Mouse (Mus musculus): ENCODE measurements around the gene Hddc3. TPM values are rescaled to one million over a fixed set of nuclear protein-coding genes. Genes with fewer than 3 reads are reported as not detected.

The Hddc3 gene
- polyA plus RNA-seq, 1 experiment from 2014 or later = 8.6 TPM

- Histone ChIP-seq H3K36me3 (ENCODE audit: control insufficient read depth, insufficient read depth, low read length) (peaks cover 4% of the 10 kb centered on the region; the same call in 1 of the 2 replicates), H3K9me3 (ENCODE audit: control insufficient read depth, low read length) (no peaks in the 10 kb centered on the region), H3K4me1 (replicated peaks; ENCODE audit: control insufficient read depth, insufficient read depth) (no peaks in the 10 kb centered on the region), H3K27me3 (ENCODE audit: control insufficient read depth, insufficient read depth, low read length) (no peaks in the 10 kb centered on the region), H3K4me3 (ENCODE audit: low read depth, low read length) (no peak overlapping the region), H3K27ac (replicated peaks) (no peak overlapping the region), H3K4me2 (replicated peaks; ENCODE audit: low read depth) (no peak overlapping the region), H3K9ac (ENCODE audit: low read length) (no peak overlapping the region)
- 70% methylated on average over 3 of the region's 3 CpGs for WGBS
- ATAC-seq (ENCODE audit: low FRiP score, low TSS enrichment) (no peak), DNase-seq (ENCODE audit: low spot score) (no peak)
- TF ChIP-seq CTCF (IDR thresholded peaks at IDR 0.05; ENCODE audit: low read depth) (no peak), EP300 (optimal IDR thresholded peaks at IDR 0.05) (no peak)
Measured at GRCm38 (mm10) chr7:80372166-80372565, 29.3 kb downstream of the Hddc3 start.

GRCm38 (mm10) chr7:80372667-80373066, 29.8 kb downstream of the Hddc3 start:
- H3K4me3 ChIP-seq (ENCODE audit: low read depth, low read length) = no peak overlapping the region
- TF ChIP-seq EP300 (optimal IDR thresholded peaks at IDR 0.05) (no peak), CTCF (IDR thresholded peaks at IDR 0.05; ENCODE audit: low read depth) (no peak)
- H3K9me3 ChIP-seq (ENCODE audit: control insufficient read depth, low read length) = no peaks in the 10 kb centered on the region
- H3K9ac ChIP-seq (ENCODE audit: low read length) = no peak overlapping the region
- ATAC-seq (ENCODE audit: low FRiP score, low TSS enrichment) = no peak
- 54% methylated on average over 2 of the region's 2 CpGs for WGBS
- DNase-seq (ENCODE audit: low spot score) = no peak
- no peak overlapping the region for H3K4me2 ChIP-seq (replicated peaks; ENCODE audit: low read depth)
- no peaks in the 10 kb centered on the region for H3K27me3 ChIP-seq (ENCODE audit: control insufficient read depth, insufficient read depth, low read length)
- no peak overlapping the region for H3K27ac ChIP-seq (replicated peaks)
- no peaks in the 10 kb centered on the region; the same call in 1 of the 2 replicates for H3K36me3 ChIP-seq (ENCODE audit: control insufficient read depth, insufficient read depth, low read length)
- H3K4me1 ChIP-seq (replicated peaks; ENCODE audit: control insufficient read depth, insufficient read depth) = no peaks in the 10 kb centered on the region

GRCm38 (mm10) chr7:80373352-80373751, 30.4 kb downstream of the Hddc3 start:
- DNase-seq (ENCODE audit: low spot score) (no peak), ATAC-seq (ENCODE audit: low FRiP score, low TSS enrichment) (no peak)
- Histone ChIP-seq H3K9me3 (ENCODE audit: control insufficient read depth, low read length) (no peaks in the 10 kb centered on the region), H3K9ac (ENCODE audit: low read length) (no peak overlapping the region), H3K4me1 (replicated peaks; ENCODE audit: control insufficient read depth, insufficient read depth) (no peaks in the 10 kb centered on the region), H3K4me2 (replicated peaks; ENCODE audit: low read depth) (no peak overlapping the region), H3K27me3 (ENCODE audit: control insufficient read depth, insufficient read depth, low read length) (no peaks in the 10 kb centered on the region), H3K36me3 (ENCODE audit: control insufficient read depth, insufficient read depth, low read length) (no peaks in the 10 kb centered on the region), H3K27ac (replicated peaks) (no peak overlapping the region), H3K4me3 (ENCODE audit: low read depth, low read length) (no peak overlapping the region)
- TF ChIP-seq EP300 (optimal IDR thresholded peaks at IDR 0.05) (no peak), CTCF (IDR thresholded peaks at IDR 0.05; ENCODE audit: low read depth) (no peak)
- WGBS = 73% methylated on average over 4 of the region's 4 CpGs

GRCm38 (mm10) chr7:80373850-80374249, 30.9 kb downstream of the Hddc3 start:
- Histone ChIP-seq H3K36me3 (ENCODE audit: control insufficient read depth, insufficient read depth, low read length) (peaks cover 2% of the 10 kb centered on the region; the same call in 1 of the 2 replicates), H3K4me1 (replicated peaks; ENCODE audit: control insufficient read depth, insufficient read depth) (no peaks in the 10 kb centered on the region), H3K9me3 (ENCODE audit: control insufficient read depth, low read length) (no peaks in the 10 kb centered on the region), H3K4me2 (replicated peaks; ENCODE audit: low read depth) (no peak overlapping the region), H3K9ac (ENCODE audit: low read length) (no peak overlapping the region), H3K27me3 (ENCODE audit: control insufficient read depth, insufficient read depth, low read length) (no peaks in the 10 kb centered on the region), H3K27ac (replicated peaks) (no peak overlapping the region), H3K4me3 (ENCODE audit: low read depth, low read length) (no peak overlapping the region)
- no peak for TF ChIP-seq CTCF (IDR thresholded peaks at IDR 0.05; ENCODE audit: low read depth)
- TF ChIP-seq EP300 (optimal IDR thresholded peaks at IDR 0.05) = no peak
- DNase-seq (ENCODE audit: low spot score) (no peak), ATAC-seq (ENCODE audit: low FRiP score, low TSS enrichment) (no peak)
- WGBS = 79% methylated on average over 12 of the region's 12 CpGs

GRCm38 (mm10) chr7:80374280-80374679, 31.4 kb downstream of the Hddc3 start:
- Histone ChIP-seq H3K4me2 (replicated peaks; ENCODE audit: low read depth) (no peak overlapping the region), H3K27ac (replicated peaks) (no peak overlapping the region), H3K36me3 (ENCODE audit: control insufficient read depth, insufficient read depth, low read length) (peaks cover 2% of the 10 kb centered on the region; the same call in 1 of the 2 replicates), H3K4me3 (ENCODE audit: low read depth, low read length) (no peak overlapping the region), H3K9ac (ENCODE audit: low read length) (no peak overlapping the region), H3K4me1 (replicated peaks; ENCODE audit: control insufficient read depth, insufficient read depth) (no peaks in the 10 kb centered on the region), H3K27me3 (ENCODE audit: control insufficient read depth, insufficient read depth, low read length) (no peaks in the 10 kb centered on the region), H3K9me3 (ENCODE audit: control insufficient read depth, low read length) (no peaks in the 10 kb centered on the region)
- DNase-seq (ENCODE audit: low spot score) = no peak
- no peak for ATAC-seq (ENCODE audit: low FRiP score, low TSS enrichment)
- TF ChIP-seq EP300 (optimal IDR thresholded peaks at IDR 0.05) (no peak), CTCF (IDR thresholded peaks at IDR 0.05; ENCODE audit: low read depth) (no peak)
- whole genome bisulfite sequencing = 39% methylated on average over 3 of the region's 3 CpGs

- H3K4me1 ChIP-seq (replicated peaks; ENCODE audit: control insufficient read depth, insufficient read depth) = no peaks in the 10 kb centered on the region
- ATAC-seq (ENCODE audit: low FRiP score, low TSS enrichment) = no peak
- H3K4me3 ChIP-seq (ENCODE audit: low read depth, low read length) = no peak overlapping the region
- DNase-seq (ENCODE audit: low spot score) = no peak
- no peak overlapping the region for H3K9ac ChIP-seq (ENCODE audit: low read length)
- 91% methylated on average over 3 of the region's 3 CpGs for WGBS
- no peak for TF ChIP-seq EP300 (optimal IDR thresholded peaks at IDR 0.05)
- no peak for TF ChIP-seq CTCF (IDR thresholded peaks at IDR 0.05; ENCODE audit: low read depth)
- no peak overlapping the region for H3K4me2 ChIP-seq (replicated peaks; ENCODE audit: low read depth)
- no peak overlapping the region for H3K27ac ChIP-seq (replicated peaks)
- H3K9me3 ChIP-seq (ENCODE audit: control insufficient read depth, low read length) = no peaks in the 10 kb centered on the region
- H3K36me3 ChIP-seq (ENCODE audit: control insufficient read depth, insufficient read depth, low read length) = peaks cover 2% of the 10 kb centered on the region; the same call in 1 of the 2 replicates
- H3K27me3 ChIP-seq (ENCODE audit: control insufficient read depth, insufficient read depth, low read length) = no peaks in the 10 kb centered on the region
Measured at GRCm38 (mm10) chr7:80374733-80375132, 31.8 kb downstream of the Hddc3 start.

All from stomach, postnatal 0 days (tissue).